Mouse (Mus musculus): Measurements from ENCODE around the gene Tmod3. TPM values are rescaled to one million over a fixed set of nuclear protein-coding genes. Genes with fewer than 3 reads are reported as not detected.

Gene Tmod3
- polyA plus RNA-seq, 1 experiment, result 14.7 TPM

- no peaks in the 10 kb centered on the region for H3K36me3 ChIP-seq (ENCODE audit: control insufficient read depth, insufficient read depth)
- H3ac ChIP-seq (ENCODE audit: control insufficient read depth, insufficient read length, low read depth), result no peak overlapping the region
- H3K4me3 ChIP-seq (ENCODE audit: insufficient read depth, poor library complexity, severe bottlenecking), result no peak overlapping the region
- no peaks in the 10 kb centered on the region for H3K27me3 ChIP-seq (ENCODE audit: control insufficient read depth, insufficient read depth, insufficient read length)
- TF ChIP-seq MAX (IDR thresholded peaks at IDR 0.05), result no peak
- H3K79me3 ChIP-seq (ENCODE audit: low read depth), result peaks cover 14% of the 10 kb centered on the region
- H3K79me2 ChIP-seq (ENCODE audit: control insufficient read depth, insufficient read depth), result peaks cover 23% of the 10 kb centered on the region
Observed at GRCm38 (mm10) chr9:75561040-75561669, 1.7 kb upstream of the Tmod3 start.

GRCm38 (mm10) chr9:75560353-75560752 is 896 bp upstream of the Tmod3 start:
- no peak overlapping the region for H3ac ChIP-seq (ENCODE audit: control insufficient read depth, insufficient read length, low read depth)

GRCm38 (mm10) chr9:75558812-75559511 is 495 bp downstream of the Tmod3 start:
- no peak for TF ChIP-seq CEBPB (IDR thresholded peaks at IDR 0.05; ENCODE audit: low read depth)
- TF ChIP-seq MAX (IDR thresholded peaks at IDR 0.05), result no peak
- TF ChIP-seq CTCF (IDR thresholded peaks at IDR 0.05; ENCODE audit: control insufficient read depth, insufficient read depth, insufficient read length), result no peak
- no peak for TF ChIP-seq FOSL1 (IDR thresholded peaks at IDR 0.05; ENCODE audit: insufficient read depth, low read length, poor library complexity, severe bottlenecking)
- TF ChIP-seq USF1 (IDR thresholded peaks at IDR 0.05; ENCODE audit: low read depth), result no peak
- TF ChIP-seq MYOD1 (IDR thresholded peaks at IDR 0.05; ENCODE audit: control insufficient read depth, insufficient read length, low read depth), result no peak
- no peak for TF ChIP-seq MYOG (IDR thresholded peaks at IDR 0.05; ENCODE audit: control insufficient read depth, extremely low read depth, insufficient read length)

More at GRCm38 (mm10) chr9:75560353-75560752, 896 bp upstream of the Tmod3 start:
- TF ChIP-seq MYOD1 (IDR thresholded peaks at IDR 0.05; ENCODE audit: control insufficient read depth, insufficient read length, low read depth) (no peak), MAX (IDR thresholded peaks at IDR 0.05) (no peak), CEBPB (IDR thresholded peaks at IDR 0.05; ENCODE audit: low read depth) (no peak), CTCF (IDR thresholded peaks at IDR 0.05; ENCODE audit: control insufficient read depth, insufficient read depth, insufficient read length) (no peak), MYOG (IDR thresholded peaks at IDR 0.05; ENCODE audit: control insufficient read depth, extremely low read depth, insufficient read length) (no peak), FOSL1 (IDR thresholded peaks at IDR 0.05; ENCODE audit: insufficient read depth, low read length, poor library complexity, severe bottlenecking) (no peak), USF1 (IDR thresholded peaks at IDR 0.05; ENCODE audit: low read depth) (no peak)
- H3K79me2 ChIP-seq (ENCODE audit: control insufficient read depth, insufficient read depth), result peaks cover 28% of the 10 kb centered on the region
- H3K36me3 ChIP-seq (ENCODE audit: control insufficient read depth, insufficient read depth), result no peaks in the 10 kb centered on the region
- no peak overlapping the region for H3K4me3 ChIP-seq (ENCODE audit: insufficient read depth, poor library complexity, severe bottlenecking)
- no peaks in the 10 kb centered on the region for H3K27me3 ChIP-seq (ENCODE audit: control insufficient read depth, insufficient read depth, insufficient read length)
- H3K79me3 ChIP-seq (ENCODE audit: low read depth), result peaks cover 18% of the 10 kb centered on the region

GRCm38 (mm10) chr9:75558360-75558759 is 1.1 kb downstream of the Tmod3 start:
- TF ChIP-seq USF1 (IDR thresholded peaks at IDR 0.05; ENCODE audit: low read depth) (no peak), FOSL1 (IDR thresholded peaks at IDR 0.05; ENCODE audit: insufficient read depth, low read length, poor library complexity, severe bottlenecking) (no peak), MYOG (IDR thresholded peaks at IDR 0.05; ENCODE audit: control insufficient read depth, extremely low read depth, insufficient read length) (no peak), CEBPB (IDR thresholded peaks at IDR 0.05; ENCODE audit: low read depth) (no peak), MYOD1 (IDR thresholded peaks at IDR 0.05; ENCODE audit: control insufficient read depth, insufficient read length, low read depth) (no peak), MAX (IDR thresholded peaks at IDR 0.05) (no peak), CTCF (IDR thresholded peaks at IDR 0.05; ENCODE audit: control insufficient read depth, insufficient read depth, insufficient read length) (no peak)
- Histone ChIP-seq H3K27me3 (ENCODE audit: control insufficient read depth, insufficient read depth, insufficient read length) (no peaks in the 10 kb centered on the region), H3K4me3 (ENCODE audit: insufficient read depth, poor library complexity, severe bottlenecking) (peak overlapping the region; percentile 53), H3K79me3 (ENCODE audit: low read depth) (peaks cover 28% of the 10 kb centered on the region), H3K79me2 (ENCODE audit: control insufficient read depth, insufficient read depth) (peaks cover 48% of the 10 kb centered on the region), H3ac (ENCODE audit: control insufficient read depth, insufficient read length, low read depth) (no peak overlapping the region), H3K36me3 (ENCODE audit: control insufficient read depth, insufficient read depth) (no peaks in the 10 kb centered on the region)

More at GRCm38 (mm10) chr9:75558812-75559511, 495 bp downstream of the Tmod3 start:
- Histone ChIP-seq H3K79me3 (ENCODE audit: low read depth) (peaks cover 23% of the 10 kb centered on the region), H3K36me3 (ENCODE audit: control insufficient read depth, insufficient read depth) (no peaks in the 10 kb centered on the region), H3ac (ENCODE audit: control insufficient read depth, insufficient read length, low read depth) (peak overlapping the region; percentile 77), H3K4me3 (ENCODE audit: insufficient read depth, poor library complexity, severe bottlenecking) (peak overlapping the region; percentile 53), H3K79me2 (ENCODE audit: control insufficient read depth, insufficient read depth) (peaks cover 42% of the 10 kb centered on the region), H3K27me3 (ENCODE audit: control insufficient read depth, insufficient read depth, insufficient read length) (no peaks in the 10 kb centered on the region)

GRCm38 (mm10) chr9:75553719-75554118 is 5.7 kb downstream of the Tmod3 start:
- TF ChIP-seq CEBPB (IDR thresholded peaks at IDR 0.05; ENCODE audit: low read depth) (no peak), USF1 (IDR thresholded peaks at IDR 0.05; ENCODE audit: low read depth) (no peak), MYOD1 (IDR thresholded peaks at IDR 0.05; ENCODE audit: control insufficient read depth, insufficient read length, low read depth) (no peak), MYOG (IDR thresholded peaks at IDR 0.05; ENCODE audit: control insufficient read depth, extremely low read depth, insufficient read length) (no peak), FOSL1 (IDR thresholded peaks at IDR 0.05; ENCODE audit: insufficient read depth, low read length, poor library complexity, severe bottlenecking) (no peak), CTCF (IDR thresholded peaks at IDR 0.05; ENCODE audit: control insufficient read depth, insufficient read depth, insufficient read length) (no peak), MAX (IDR thresholded peaks at IDR 0.05) (no peak)
- peaks cover 93% of the 10 kb centered on the region for H3K79me2 ChIP-seq (ENCODE audit: control insufficient read depth, insufficient read depth)
- H3ac ChIP-seq (ENCODE audit: control insufficient read depth, insufficient read length, low read depth), result no peak overlapping the region
- no peak overlapping the region for H3K4me3 ChIP-seq (ENCODE audit: insufficient read depth, poor library complexity, severe bottlenecking)
- H3K36me3 ChIP-seq (ENCODE audit: control insufficient read depth, insufficient read depth), result no peaks in the 10 kb centered on the region
- H3K27me3 ChIP-seq (ENCODE audit: control insufficient read depth, insufficient read depth, insufficient read length), result no peaks in the 10 kb centered on the region
- H3K79me3 ChIP-seq (ENCODE audit: low read depth), result peaks cover 54% of the 10 kb centered on the region

Measured in C2C12 (cell line).